Comparison of ENCODE assay signal across 8 mouse cellular contexts in the genomic region with DNA sequence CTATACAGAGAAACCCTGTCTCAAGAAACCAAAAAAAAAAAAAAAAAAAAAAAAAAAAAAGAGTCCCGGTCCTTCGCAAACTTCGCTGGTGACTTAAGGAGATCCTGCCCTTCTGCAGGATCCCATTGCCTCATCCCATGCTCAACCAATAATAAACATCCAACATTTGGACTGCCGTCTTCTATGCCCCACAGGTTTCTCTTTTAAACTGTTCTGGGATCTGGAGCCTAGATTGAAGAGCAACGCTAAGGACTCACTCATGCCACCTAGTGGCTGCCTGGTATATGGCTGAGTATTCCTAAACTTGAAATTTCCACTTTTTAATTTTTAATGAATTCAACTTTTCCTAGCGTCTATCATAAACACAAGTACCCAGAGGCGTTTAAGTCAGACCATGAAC. TPM values are rescaled to one million over a fixed set of nuclear protein-coding genes. Genes with fewer than 3 reads are reported as not detected.
DNase-seq lines count a peak whose midpoint lies in the region; ATAC-seq and TF ChIP-seq lines count a peak whose summit lies in the region.

No protein-coding gene starts in this region.

- no peaks in the 10 kb centered on the region for H3K9me3 ChIP-seq in midbrain, embryonic 10.5 days (replicated peaks)
- H3K9me3 ChIP-seq in midbrain, embryonic 13.5 days = no peaks in the 10 kb centered on the region
- no peaks in the 10 kb centered on the region for H3K9me3 ChIP-seq in embryonic facial prominence, embryonic 11.5 days (replicated peaks; ENCODE audit: control insufficient read depth, low read length)
- no peaks in the 10 kb centered on the region for H3K9me3 ChIP-seq in stomach, postnatal 0 days (ENCODE audit: control insufficient read depth, low read length)

- H3K27me3 ChIP-seq in midbrain, embryonic 10.5 days (ENCODE audit: low read depth, poor library complexity, severe bottlenecking) = no peaks in the 10 kb centered on the region
- H3K27me3 ChIP-seq in midbrain, embryonic 13.5 days = no peaks in the 10 kb centered on the region
- H3K27me3 ChIP-seq in embryonic facial prominence, embryonic 11.5 days (ENCODE audit: control insufficient read depth, insufficient read depth, low read length) = no peaks in the 10 kb centered on the region
- H3K27me3 ChIP-seq in stomach, postnatal 0 days (ENCODE audit: control insufficient read depth, insufficient read depth, low read length) = no peaks in the 10 kb centered on the region

- WGBS in midbrain, embryonic 10.5 days = 20% methylated on average over 7 of the region's 7 CpGs
- WGBS in midbrain, embryonic 13.5 days = 8% methylated on average over 7 of the region's 7 CpGs
- WGBS in embryonic facial prominence, embryonic 11.5 days = 8% methylated on average over 7 of the region's 7 CpGs
- WGBS in stomach, postnatal 0 days = 16% methylated on average over 7 of the region's 7 CpGs

- peak; percentile 34 for DNase-seq in midbrain, embryonic 10.5 days (ENCODE audit: low spot score)
- DNase-seq in adrenal gland, adult 2 months = peak; percentile 42
- DNase-seq in embryonic facial prominence, embryonic 11.5 days (ENCODE audit: low spot score) = peak; percentile 81
- DNase-seq in heart, postnatal 10 days = peak; percentile 52 to 79
- DNase-seq in layer of hippocampus, postnatal 14 days (ENCODE audit: low spot score in 2 of 2) = peak; percentile 49 to 64
- peak; percentile 56 for DNase-seq in stomach, postnatal 0 days (ENCODE audit: low spot score)

- no peak for TF ChIP-seq EP300 in stomach, postnatal 0 days (optimal IDR thresholded peaks at IDR 0.05)

- intact Hi-C loops in heart, postnatal 10 days (cut with DNase I) = loop anchor here (10.0 kb wide), 3 partner anchors 99 to 351 kb away; no protein-coding TSS in a partner anchor

- H3K27ac ChIP-seq in midbrain, embryonic 10.5 days (replicated peaks) = no peak overlapping the region
- H3K27ac ChIP-seq in midbrain, embryonic 13.5 days = no peak overlapping the region
- no peak overlapping the region for H3K27ac ChIP-seq in embryonic facial prominence, embryonic 11.5 days (replicated peaks; ENCODE audit: low read depth, low read length)
- no peak overlapping the region for H3K27ac ChIP-seq in stomach, postnatal 0 days (replicated peaks)

- no peak for ATAC-seq in midbrain, embryonic 13.5 days
- ATAC-seq in embryonic facial prominence, embryonic 11.5 days (replicated peaks; ENCODE audit: insufficient number of reproducible peaks, low FRiP score, low TSS enrichment, low read depth) = no peak
- ATAC-seq in megakaryocyte progenitor cell, adult 5-6 weeks (replicated peaks; ENCODE audit: poor library complexity) = peak; percentile 63
- no peak for ATAC-seq in stomach, postnatal 0 days (ENCODE audit: low FRiP score, low TSS enrichment)

- H3K36me3 ChIP-seq in midbrain, embryonic 10.5 days = no peaks in the 10 kb centered on the region
- H3K36me3 ChIP-seq in midbrain, embryonic 13.5 days = no peaks in the 10 kb centered on the region
- H3K36me3 ChIP-seq in embryonic facial prominence, embryonic 11.5 days (replicated peaks; ENCODE audit: control insufficient read depth, insufficient read depth, low read depth, low read length) = no peaks in the 10 kb centered on the region
- H3K36me3 ChIP-seq in stomach, postnatal 0 days (ENCODE audit: control insufficient read depth, insufficient read depth, low read length) = no peaks in the 10 kb centered on the region

- TF ChIP-seq CTCF in stomach, postnatal 0 days (IDR thresholded peaks at IDR 0.05; ENCODE audit: low read depth) = peak; percentile 89

- peak overlapping the region; percentile 20; the same call in 1 of the 2 replicates for H3K4me3 ChIP-seq in midbrain, embryonic 10.5 days
- no peak overlapping the region for H3K4me3 ChIP-seq in midbrain, embryonic 13.5 days (replicated peaks)
- H3K4me3 ChIP-seq in embryonic facial prominence, embryonic 11.5 days (ENCODE audit: low read depth, low read length) = no peak overlapping the region
- no peak overlapping the region for H3K4me3 ChIP-seq in stomach, postnatal 0 days (ENCODE audit: low read depth, low read length)

- no peak overlapping the region for H3K9ac ChIP-seq in midbrain, embryonic 13.5 days (replicated peaks)
- H3K9ac ChIP-seq in embryonic facial prominence, embryonic 11.5 days (replicated peaks; ENCODE audit: low read length) = no peak overlapping the region
- H3K9ac ChIP-seq in stomach, postnatal 0 days (ENCODE audit: low read length) = no peak overlapping the region

- H3K4me1 ChIP-seq in midbrain, embryonic 10.5 days = no peaks in the 10 kb centered on the region
- H3K4me1 ChIP-seq in midbrain, embryonic 13.5 days (replicated peaks) = no peaks in the 10 kb centered on the region
- no peaks in the 10 kb centered on the region for H3K4me1 ChIP-seq in embryonic facial prominence, embryonic 11.5 days (ENCODE audit: control insufficient read depth, insufficient read depth, low read length)
- no peaks in the 10 kb centered on the region for H3K4me1 ChIP-seq in stomach, postnatal 0 days (replicated peaks; ENCODE audit: control insufficient read depth, insufficient read depth)

- H3K4me2 ChIP-seq in midbrain, embryonic 13.5 days (replicated peaks) = no peak overlapping the region
- no peak overlapping the region for H3K4me2 ChIP-seq in embryonic facial prominence, embryonic 11.5 days (ENCODE audit: low read depth, low read length)
- H3K4me2 ChIP-seq in stomach, postnatal 0 days (replicated peaks; ENCODE audit: low read depth) = peak overlapping the region; percentile 21; the same call in 1 of the 2 replicates

RNA-seq across cellular contexts. Expression of gene Il12a, which starts 23.1 kb away (rescaled TPM):
- not detected in 2 replicates for polyA plus RNA-seq in midbrain, embryonic 10.5 days (2016; fragmentation: Nextera tagmentation; extraction: Ambion mirVana)
- not detected in 2 replicates for polyA plus RNA-seq in midbrain, embryonic 13.5 days (2015; fragmentation: Nextera tagmentation; extraction: Ambion mirVana)
- under 1 TPM; 0.52 to 0.97 TPM for total RNA-seq in adrenal gland, adult 2 months (2021)
- polyA plus RNA-seq in adrenal gland, adult 2 months (2012; rRNA removed) = 0.19 TPM in 1 of 2 replicates, not detected in the other
- polyA plus RNA-seq in embryonic facial prominence, embryonic 11.5 days (2014; fragmentation: Nextera tagmentation; extraction: Ambion mirVana) = not detected in 2 replicates
- total RNA-seq in heart, postnatal 10 days (2021) = under 1 TPM in 1 of 2 experiments, not detected in 1; 0.20 TPM
- total RNA-seq in layer of hippocampus, postnatal 14 days (2021) = under 1 TPM; 0.50 to 0.51 TPM
- total RNA-seq in megakaryocyte progenitor cell, adult 5-6 weeks (2015) = 41.2 and 51.4 TPM in 2 replicates
- total RNA-seq in megakaryocyte progenitor cell, adult 5-6 weeks (2017) = 30.2 and 46.1 TPM in 2 replicates
- 0.10 TPM in 1 of 2 replicates, not detected in the other for polyA plus RNA-seq in stomach, postnatal 0 days (2015; fragmentation: Nextera tagmentation; extraction: Ambion mirVana)
